Mouse (Mus musculus): ENCODE measurements around the gene Ascl4.

The Ascl4 gene

GRCm38 (mm10) chr10:85927676-85928445 lies at the start of gene Ascl4:
Ascl4 (plus strand) TSS chr10:85927681.
- no peak for DNase-seq (ENCODE audit: low spot score)

- DNase-seq (ENCODE audit: low spot score), result no peak
Measured at GRCm38 (mm10) chr10:85879886-85880486, 47.5 kb upstream of the Ascl4 start.

GRCm38 (mm10) chr10:85916498-85917309 lies 10.8 kb upstream of the Ascl4 start, which contains the start of gene Prdm4:
Prdm4 (minus strand) TSS chr10:85917142.
- DNase-seq (ENCODE audit: low spot score), result peak; percentile 97

GRCm38 (mm10) chr10:85928499-85929207 lies 1.2 kb downstream of the Ascl4 start:
- no peak for DNase-seq (ENCODE audit: low spot score)

GRCm38 (mm10) chr10:85929208-85929591 lies 1.7 kb downstream of the Ascl4 start:
- no peak for DNase-seq (ENCODE audit: low spot score)

- DNase-seq (ENCODE audit: low spot score), result no peak
Measured at GRCm38 (mm10) chr10:85929962-85930361, 2.5 kb downstream of the Ascl4 start.

GRCm38 (mm10) chr10:85936280-85936965 lies 8.9 kb downstream of the Ascl4 start:
- DNase-seq (ENCODE audit: low spot score), result no peak

GRCm38 (mm10) chr10:85948483-85949196 lies 21.2 kb downstream of the Ascl4 start:
- DNase-seq (ENCODE audit: low spot score), result no peak

GRCm38 (mm10) chr10:85951765-85952443 lies 24.4 kb downstream of the Ascl4 start:
- no peak for DNase-seq (ENCODE audit: low spot score)

GRCm38 (mm10) chr10:85953401-85953800 lies 25.9 kb downstream of the Ascl4 start:
- no peak for DNase-seq (ENCODE audit: low spot score)

- DNase-seq (ENCODE audit: low spot score), result no peak
Measured at GRCm38 (mm10) chr10:85954429-85954828, 26.9 kb downstream of the Ascl4 start.

- peak; percentile 37 for DNase-seq (ENCODE audit: low spot score)
Measured at GRCm38 (mm10) chr10:85956871-85957419, 29.5 kb downstream of the Ascl4 start.

GRCm38 (mm10) chr10:85957464-85957950 lies 30.0 kb downstream of the Ascl4 start, which contains the start of gene Rtcb:
Rtcb (minus strand) TSS chr10:85957823.
- peak; percentile 93 for DNase-seq (ENCODE audit: low spot score)

- no peak for DNase-seq (ENCODE audit: low spot score)
Measured at GRCm38 (mm10) chr10:85962897-85963296, 35.4 kb downstream of the Ascl4 start.

- DNase-seq (ENCODE audit: low spot score), result no peak
Measured at GRCm38 (mm10) chr10:85964316-85964715, 36.8 kb downstream of the Ascl4 start.

- no peak for DNase-seq (ENCODE audit: low spot score)
Measured at GRCm38 (mm10) chr10:85966476-85966875, 39.0 kb downstream of the Ascl4 start.

GRCm38 (mm10) chr10:85967411-85968156 lies 40.1 kb downstream of the Ascl4 start:
- no peak for DNase-seq (ENCODE audit: low spot score)

- DNase-seq (ENCODE audit: low spot score), result peak; percentile 85
Measured at GRCm38 (mm10) chr10:85968157-85968634, 40.7 kb downstream of the Ascl4 start.

- no peak for DNase-seq (ENCODE audit: low spot score)
Measured at GRCm38 (mm10) chr10:85968731-85969130, 41.2 kb downstream of the Ascl4 start.
